Mouse (Mus musculus) retina, adult 2 months (tissue): Measurements from ENCODE around the gene Il17rb.

Experiments used
- DNase-seq: peaks from one replicate; pipeline ENCODE4 v3.0.0-alpha.2; 2012; ENCODE audit warnings: low read depth, low spot score

Gene Il17rb

DNA sequence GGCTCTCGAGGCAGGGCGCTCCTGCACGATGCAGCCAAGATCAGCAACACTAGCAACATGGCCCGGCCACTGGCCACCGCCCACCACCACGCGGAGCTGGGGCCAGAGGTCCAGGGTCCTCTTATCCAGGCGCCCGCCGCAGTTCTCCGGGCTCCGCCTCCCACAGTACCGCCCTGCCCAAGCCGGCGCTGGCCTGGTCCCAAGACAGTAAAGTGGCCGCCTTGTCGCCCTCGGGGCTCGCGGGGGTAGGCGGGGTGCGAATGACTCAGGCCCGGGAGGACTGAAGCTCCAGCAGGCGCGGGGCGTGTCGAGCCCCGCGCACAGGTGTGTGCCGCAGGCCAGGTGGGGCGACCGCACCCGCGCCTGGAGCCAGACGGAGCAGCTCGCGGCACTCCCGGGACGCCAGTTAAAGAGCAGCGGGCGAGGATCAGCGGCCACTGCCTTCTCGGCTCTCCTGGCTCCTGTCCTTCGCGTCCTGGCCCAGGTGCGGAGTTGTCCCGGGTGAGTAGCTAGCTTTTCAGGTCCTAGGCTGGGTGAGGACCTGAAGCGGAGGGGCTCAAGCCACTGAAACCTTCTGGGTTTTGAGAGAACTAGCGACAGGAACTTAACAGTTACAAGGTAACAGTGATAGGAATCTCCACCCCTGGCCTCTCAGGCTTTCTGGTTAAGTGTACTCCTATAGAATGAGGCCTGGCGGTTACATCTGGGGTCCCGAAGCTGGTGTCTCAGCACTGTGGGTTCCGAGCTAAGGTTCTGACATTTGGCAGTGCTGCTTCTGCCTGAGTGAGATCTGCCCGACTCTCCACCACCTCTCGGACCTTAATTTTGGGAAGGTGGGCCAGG lies at the start of gene Il17rb, which contains the start of gene Chdh:
TSS of gene Il17rb (minus strand) at position 164 of the 843 bp plus-strand sequence.
TSS of gene Chdh (plus strand) at position 291 of the 843 bp plus-strand sequence.
- no peak for DNase-seq

GRCm38 (mm10) chr14:30056031-30056766 lies 47.5 kb upstream of the Il17rb start:
- DNase-seq = no peak

GRCm38 (mm10) chr14:30054922-30055321 lies 46.2 kb upstream of the Il17rb start:
- DNase-seq = no peak

- DNase-seq = no peak
Observed at GRCm38 (mm10) chr14:30050280-30050679, 41.6 kb upstream of the Il17rb start.

DNA sequence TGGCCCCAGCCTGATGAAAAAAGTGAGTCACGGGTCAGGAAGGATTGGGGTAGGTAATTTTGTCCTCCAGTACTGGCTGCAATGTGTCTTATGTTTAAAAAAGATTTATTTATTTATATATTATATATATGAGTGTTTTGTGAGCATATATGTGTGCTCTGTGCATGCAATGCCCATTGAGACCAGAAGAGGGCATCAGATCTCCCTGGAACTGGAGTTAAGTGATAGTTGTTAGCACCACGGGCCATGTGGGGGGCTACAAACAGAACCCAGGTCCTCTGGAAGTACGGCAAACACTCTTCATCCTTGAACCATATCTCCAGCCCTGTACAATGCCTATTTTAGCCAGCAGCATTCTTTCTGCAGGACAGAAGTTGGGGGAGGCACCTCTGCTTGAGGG lies 39.4 kb upstream of the Il17rb start:
- DNase-seq = no peak

GRCm38 (mm10) chr14:30046976-30047375 lies 38.3 kb upstream of the Il17rb start:
- DNase-seq = no peak

DNA sequence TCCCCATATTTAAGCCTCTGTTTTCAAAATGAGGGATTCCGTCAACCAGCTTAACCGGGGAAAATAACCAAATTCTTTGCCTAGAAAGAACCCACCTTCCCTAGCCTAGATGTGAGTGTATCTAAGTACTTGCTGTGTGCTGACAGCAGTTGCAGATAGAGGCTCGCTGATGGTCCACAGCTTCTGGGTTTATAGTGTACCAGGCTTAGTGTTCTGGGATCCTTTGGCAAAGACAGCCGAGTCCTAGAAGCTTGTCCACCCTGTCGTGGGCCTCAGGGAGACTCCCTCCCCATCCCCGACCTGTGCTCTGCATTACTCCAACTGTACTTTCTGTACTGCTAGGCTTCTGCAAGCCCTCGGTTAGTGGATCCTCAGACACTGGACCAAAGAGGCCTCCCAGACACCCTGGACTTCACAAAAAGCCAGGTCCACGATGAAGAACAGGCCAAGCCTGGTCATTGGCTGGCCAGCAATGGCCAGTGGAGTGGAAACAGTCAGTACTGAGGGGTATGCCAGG lies 37.1 kb upstream of the Il17rb start:
- no peak for DNase-seq

DNA sequence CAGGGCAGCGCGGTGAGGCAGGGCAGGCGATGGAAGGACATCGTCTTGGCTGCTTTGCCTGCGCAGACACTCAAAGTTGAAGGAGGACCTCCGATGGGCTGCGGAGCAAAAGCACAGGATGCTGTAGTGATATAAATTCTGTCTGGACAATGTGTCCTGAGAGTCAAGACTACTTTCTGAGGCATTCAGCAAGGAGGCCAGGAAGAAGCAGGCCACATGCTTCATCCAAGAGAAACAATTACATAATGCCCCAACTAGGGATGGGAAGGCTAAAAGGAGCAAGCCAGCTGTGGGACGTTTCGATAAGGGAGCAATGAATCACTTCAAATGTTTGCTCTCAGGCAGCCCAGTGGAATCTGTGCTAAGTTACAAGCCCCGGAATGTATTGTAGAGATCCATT lies 36.5 kb upstream of the Il17rb start:
- no peak for DNase-seq

GRCm38 (mm10) chr14:30043356-30043940 lies 34.8 kb upstream of the Il17rb start:
- no peak for DNase-seq

DNA sequence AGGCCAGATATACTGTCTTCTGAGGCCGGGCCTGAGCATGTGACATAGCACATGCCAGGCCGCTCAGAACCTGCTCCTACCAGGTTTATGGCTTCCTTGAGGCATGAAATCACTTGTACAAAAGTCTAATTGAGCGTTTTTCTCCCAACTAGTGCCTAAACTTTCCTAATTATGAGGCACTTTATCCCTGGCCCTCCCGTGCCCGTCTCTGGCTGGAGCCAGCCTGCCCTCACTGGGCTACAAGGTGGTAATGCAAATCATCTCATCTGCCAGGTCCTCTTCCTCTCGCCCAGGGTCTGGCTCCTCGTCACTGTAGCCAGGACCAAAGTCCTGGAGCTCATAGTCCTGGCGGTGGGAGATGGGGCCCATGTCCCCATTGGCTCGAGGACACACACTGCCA lies 33.1 kb upstream of the Il17rb start:
- DNase-seq = no peak

DNA sequence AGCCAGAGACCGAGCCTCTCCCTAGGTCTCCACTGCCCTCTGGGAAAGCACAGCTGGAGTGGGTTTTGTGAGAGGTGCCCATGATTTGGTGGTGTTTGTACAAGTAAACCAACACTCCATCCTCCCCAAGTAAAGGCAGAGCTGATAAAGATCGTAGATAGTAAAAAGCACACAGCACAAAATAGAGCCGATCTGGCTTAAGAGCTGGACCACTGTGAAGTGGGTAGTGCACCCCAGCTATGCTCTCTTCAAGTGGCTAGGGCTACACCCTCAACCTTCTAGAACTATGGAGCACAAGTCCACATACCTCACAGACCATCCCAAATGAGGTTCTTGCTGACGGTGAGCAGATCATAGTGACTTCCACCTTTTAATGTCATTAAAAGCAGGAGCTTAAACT lies 30.7 kb upstream of the Il17rb start:
- no peak for DNase-seq

- no peak for DNase-seq
Observed at GRCm38 (mm10) chr14:30038431-30038830, 29.7 kb upstream of the Il17rb start.

- DNase-seq = no peak
Observed at GRCm38 (mm10) chr14:30033405-30033804, 24.7 kb upstream of the Il17rb start.

DNA sequence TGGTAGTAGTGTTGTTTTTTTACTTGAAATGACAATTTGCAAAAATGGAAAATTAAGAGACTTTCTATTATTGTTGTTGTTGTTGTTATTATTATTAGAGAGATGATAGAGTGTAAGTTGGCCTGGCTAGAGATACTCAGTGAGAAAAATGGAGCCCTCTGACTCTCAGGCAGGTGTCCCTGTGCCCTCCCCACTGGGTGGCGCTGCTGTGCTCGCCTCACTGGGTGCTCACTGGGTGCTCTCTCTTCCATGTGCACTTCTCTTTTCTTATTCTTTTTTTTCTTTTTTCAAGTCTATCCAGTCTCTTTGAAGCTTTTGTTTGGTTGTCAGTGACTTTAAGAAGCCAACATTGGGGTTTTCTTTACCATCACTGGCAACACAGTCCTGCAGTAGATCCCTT lies 18.7 kb upstream of the Il17rb start:
- DNase-seq = no peak

- no peak for DNase-seq
Observed at GRCm38 (mm10) chr14:30024387-30024786, 15.7 kb upstream of the Il17rb start.

- no peak for DNase-seq
Observed at GRCm38 (mm10) chr14:30022471-30022870, 13.8 kb upstream of the Il17rb start.

- no peak for DNase-seq
Observed at GRCm38 (mm10) chr14:30019792-30020575, 11.3 kb upstream of the Il17rb start.

- DNase-seq = no peak
Observed at GRCm38 (mm10) chr14:30019375-30019774, 10.7 kb upstream of the Il17rb start.

- no peak for DNase-seq
Observed at GRCm38 (mm10) chr14:30018846-30019245, 10.2 kb upstream of the Il17rb start.

- no peak for DNase-seq
Observed at GRCm38 (mm10) chr14:30018463-30018801, 9.7 kb upstream of the Il17rb start.

DNA sequence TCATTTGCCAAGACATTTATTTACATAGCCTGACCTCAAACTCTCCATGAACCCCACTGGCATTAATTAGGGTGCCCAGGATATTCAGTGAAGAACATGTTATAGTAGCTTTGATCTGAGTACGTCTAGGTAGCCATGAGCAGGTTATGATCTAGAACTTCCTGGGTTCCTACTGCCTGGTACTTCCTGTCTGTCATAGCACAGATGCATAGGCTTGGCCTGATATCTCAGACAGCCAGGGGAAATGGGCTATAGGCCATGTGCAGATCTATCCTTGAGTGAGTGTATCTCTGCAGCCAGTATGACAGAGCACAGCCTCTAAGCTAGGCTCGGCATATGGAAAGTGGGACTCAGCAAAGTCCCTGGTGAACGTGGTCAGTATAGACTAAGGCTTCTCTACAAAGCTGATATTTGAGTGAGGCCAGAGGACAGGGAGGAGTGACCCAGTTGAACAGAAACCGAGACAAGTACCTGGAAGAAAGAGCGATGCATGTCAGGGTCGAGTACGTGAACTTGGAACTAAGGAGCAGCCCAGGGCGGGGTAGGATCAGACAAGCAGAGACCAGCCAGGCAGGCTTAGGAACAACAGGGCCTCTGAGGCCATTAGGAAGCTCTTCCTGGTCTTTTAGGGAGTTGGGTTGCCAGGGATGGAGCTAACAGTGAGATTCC lies 9.2 kb upstream of the Il17rb start:
- no peak for DNase-seq
